Mouse (Mus musculus): ENCODE measurements at regions not wholly inside any gene's neighbourhood (a gene's known extent, or its start where the extent isn't known, plus 50 kb on each side); places are given as distances from the start of the nearest gene placed in this dataset.

DNA sequence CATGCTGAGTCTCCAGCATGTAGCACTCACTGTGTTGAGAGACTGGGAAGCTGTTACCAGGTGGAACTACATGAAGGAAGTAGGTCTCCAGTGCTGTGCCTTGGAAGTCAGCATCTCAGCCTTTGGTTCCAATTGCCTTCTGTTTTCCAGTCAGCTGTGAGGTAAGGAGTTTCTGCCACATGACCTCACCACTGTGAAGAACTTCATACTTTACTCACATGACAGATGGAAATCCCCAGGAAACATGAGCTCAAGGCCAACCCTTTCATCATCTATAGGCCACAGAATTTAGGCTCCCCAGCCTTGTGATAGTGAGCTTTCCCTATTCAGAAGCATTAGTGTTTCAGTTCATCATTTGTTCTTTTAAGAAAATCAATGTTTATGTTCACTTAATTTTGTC, 314.4 kb upstream of the Ngly1 start:
- TF ChIP-seq CTCF (IDR thresholded peaks at IDR 0.05; ENCODE audit: low read depth): no peak
- no peak for TF ChIP-seq EP300 (IDR thresholded peaks at IDR 0.05; ENCODE audit: low read depth)
- Histone ChIP-seq H3K36me3 (replicated peaks; ENCODE audit: insufficient read depth, low read length) (no peaks in the 10 kb centered on the region), H3K27me3 (ENCODE audit: insufficient read depth, low read length) (no peaks in the 10 kb centered on the region), H3K27ac (ENCODE audit: low read depth) (no peak overlapping the region), H3K4me1 (ENCODE audit: insufficient read depth) (no peaks in the 10 kb centered on the region), H3K4me2 (ENCODE audit: low read depth, low read length) (no peak overlapping the region), H3K4me3 (ENCODE audit: low read depth, low read length) (no peak overlapping the region), H3K9me3 (ENCODE audit: low read length) (no peaks in the 10 kb centered on the region), H3K9ac (replicated peaks) (no peak overlapping the region)
- no peak for ATAC-seq
- no peak for DNase-seq

DNA sequence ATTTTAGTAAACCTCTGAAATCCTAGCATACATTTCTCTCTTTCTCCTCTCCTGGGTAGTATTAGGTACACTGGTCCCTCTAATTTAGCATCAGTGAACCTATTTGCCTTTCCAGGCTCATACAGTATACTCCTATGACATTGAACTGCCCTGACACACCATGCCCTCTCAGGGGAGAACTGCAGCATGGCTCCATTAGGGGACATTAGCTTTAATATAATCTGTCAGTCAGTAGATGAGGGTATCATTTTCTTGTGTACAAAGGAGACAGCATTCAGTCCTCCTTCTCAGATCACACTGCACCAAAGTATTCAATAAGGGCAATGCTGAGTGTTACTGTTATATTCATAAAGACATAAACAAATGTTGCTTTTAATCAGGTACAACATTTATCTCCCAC, 278.8 kb upstream of the Ngly1 start:
- TF ChIP-seq CTCF (IDR thresholded peaks at IDR 0.05; ENCODE audit: low read depth) (no peak), EP300 (IDR thresholded peaks at IDR 0.05; ENCODE audit: low read depth) (no peak)
- ATAC-seq (no peak), DNase-seq (no peak)
- 0 out of 2 replicates have a peak, but pooled peaks cover 3% of the 10 kb centered on the region for H3K9me3 ChIP-seq (ENCODE audit: low read length)
- H3K27ac ChIP-seq (ENCODE audit: low read depth): no peak overlapping the region
- H3K27me3 ChIP-seq (ENCODE audit: insufficient read depth, low read length): no peaks in the 10 kb centered on the region
- H3K9ac ChIP-seq (replicated peaks): no peak overlapping the region
- no peaks in the 10 kb centered on the region for H3K4me1 ChIP-seq (ENCODE audit: insufficient read depth)
- H3K4me3 ChIP-seq (ENCODE audit: low read depth, low read length): no peak overlapping the region
- no peak overlapping the region for H3K4me2 ChIP-seq (ENCODE audit: low read depth, low read length)
- no peaks in the 10 kb centered on the region for H3K36me3 ChIP-seq (replicated peaks; ENCODE audit: insufficient read depth, low read length)

DNA sequence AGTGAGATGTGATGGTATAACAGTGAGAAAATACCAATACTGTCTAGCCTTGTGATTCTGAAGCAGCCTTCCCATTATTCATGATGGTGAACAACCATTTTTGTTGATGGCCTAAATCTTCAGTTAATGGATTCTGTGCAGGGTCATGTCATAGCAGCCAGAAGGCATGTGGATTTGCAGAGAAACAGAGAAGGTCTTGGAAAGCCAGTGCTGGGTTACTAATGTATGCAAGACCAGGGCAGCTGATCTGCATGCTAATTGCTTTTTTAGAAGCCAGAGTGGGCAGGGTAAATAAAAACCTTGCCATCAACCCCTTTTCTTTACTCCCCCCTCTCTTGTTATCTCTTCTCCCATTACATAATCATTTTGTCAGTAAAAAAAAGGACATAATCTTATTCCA, 278.3 kb upstream of the Ngly1 start:
- H3K36me3 ChIP-seq (replicated peaks; ENCODE audit: insufficient read depth, low read length): no peaks in the 10 kb centered on the region
- H3K27ac ChIP-seq (ENCODE audit: low read depth): no peak overlapping the region
- no peaks in the 10 kb centered on the region for H3K4me1 ChIP-seq (ENCODE audit: insufficient read depth)
- ATAC-seq (no peak), DNase-seq (no peak)
- no peaks in the 10 kb centered on the region for H3K27me3 ChIP-seq (ENCODE audit: insufficient read depth, low read length)
- H3K9ac ChIP-seq (replicated peaks): no peak overlapping the region
- H3K9me3 ChIP-seq (ENCODE audit: low read length): 0 out of 2 replicates have a peak, but pooled peaks cover 3% of the 10 kb centered on the region
- no peak overlapping the region for H3K4me3 ChIP-seq (ENCODE audit: low read depth, low read length)
- H3K4me2 ChIP-seq (ENCODE audit: low read depth, low read length): no peak overlapping the region
- TF ChIP-seq CTCF (IDR thresholded peaks at IDR 0.05; ENCODE audit: low read depth): no peak
- no peak for TF ChIP-seq EP300 (IDR thresholded peaks at IDR 0.05; ENCODE audit: low read depth)

GRCm38 (mm10) chr14:15971306-15971705, 277.8 kb upstream of the Ngly1 start:
- no peak overlapping the region for H3K4me3 ChIP-seq (ENCODE audit: low read depth, low read length)
- no peak overlapping the region for H3K27ac ChIP-seq (ENCODE audit: low read depth)
- TF ChIP-seq EP300 (IDR thresholded peaks at IDR 0.05; ENCODE audit: low read depth): no peak
- TF ChIP-seq CTCF (IDR thresholded peaks at IDR 0.05; ENCODE audit: low read depth): no peak
- H3K36me3 ChIP-seq (replicated peaks; ENCODE audit: insufficient read depth, low read length): no peaks in the 10 kb centered on the region
- DNase-seq: no peak
- no peak overlapping the region for H3K9ac ChIP-seq (replicated peaks)
- H3K27me3 ChIP-seq (ENCODE audit: insufficient read depth, low read length): no peaks in the 10 kb centered on the region
- 0 out of 2 replicates have a peak, but pooled peaks cover 3% of the 10 kb centered on the region for H3K9me3 ChIP-seq (ENCODE audit: low read length)
- no peak for ATAC-seq
- H3K4me1 ChIP-seq (ENCODE audit: insufficient read depth): no peaks in the 10 kb centered on the region
- no peak overlapping the region for H3K4me2 ChIP-seq (ENCODE audit: low read depth, low read length)

- WGBS (ENCODE audit: insufficient replicate concordance): 97% methylated on average over 1 of the region's 1 CpGs
- Histone ChIP-seq H3K27ac (ENCODE audit: low read depth) (no peak overlapping the region), H3K36me3 (replicated peaks; ENCODE audit: insufficient read depth, low read length) (no peaks in the 10 kb centered on the region), H3K4me3 (ENCODE audit: low read depth, low read length) (no peak overlapping the region), H3K9me3 (ENCODE audit: low read length) (0 out of 2 replicates have a peak, but pooled peaks cover 3% of the 10 kb centered on the region), H3K4me1 (ENCODE audit: insufficient read depth) (no peaks in the 10 kb centered on the region), H3K9ac (replicated peaks) (no peak overlapping the region), H3K27me3 (ENCODE audit: insufficient read depth, low read length) (no peaks in the 10 kb centered on the region), H3K4me2 (ENCODE audit: low read depth, low read length) (no peak overlapping the region)
- no peak for TF ChIP-seq CTCF (IDR thresholded peaks at IDR 0.05; ENCODE audit: low read depth)
- TF ChIP-seq EP300 (IDR thresholded peaks at IDR 0.05; ENCODE audit: low read depth): no peak
- ATAC-seq (no peak), DNase-seq (no peak)
These were observed 271.7 kb upstream of the Ngly1 start for GRCm38 (mm10) chr14:15977366-15977765.

DNA sequence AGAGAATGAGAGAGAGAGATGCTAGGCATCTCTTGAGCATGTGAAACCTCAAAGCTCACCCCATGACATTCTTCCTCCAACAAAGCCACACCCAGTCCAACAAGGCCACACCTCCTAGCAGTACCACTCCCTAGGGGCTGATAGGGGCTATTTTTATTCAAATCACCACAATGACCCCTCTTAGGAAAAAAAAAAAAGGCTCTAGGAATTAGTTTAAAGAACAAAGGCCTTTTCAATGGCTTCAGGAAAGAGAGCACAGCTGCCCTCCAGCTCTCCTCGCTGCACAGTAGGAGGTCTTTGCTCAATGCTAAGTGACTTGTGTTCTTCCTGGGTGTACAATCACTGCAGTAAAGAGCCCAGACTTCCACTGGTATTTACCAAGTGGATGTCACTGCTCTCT, 270.8 kb upstream of the Ngly1 start:
- H3K36me3 ChIP-seq (replicated peaks; ENCODE audit: insufficient read depth, low read length): no peaks in the 10 kb centered on the region
- no peak overlapping the region for H3K9ac ChIP-seq (replicated peaks)
- no peaks in the 10 kb centered on the region for H3K4me1 ChIP-seq (ENCODE audit: insufficient read depth)
- H3K4me3 ChIP-seq (ENCODE audit: low read depth, low read length): no peak overlapping the region
- WGBS (ENCODE audit: insufficient replicate concordance): 28% methylated on average over 1 of the region's 1 CpGs
- no peak for TF ChIP-seq EP300 (IDR thresholded peaks at IDR 0.05; ENCODE audit: low read depth)
- TF ChIP-seq CTCF (IDR thresholded peaks at IDR 0.05; ENCODE audit: low read depth): no peak
- DNase-seq: no peak
- H3K27ac ChIP-seq (ENCODE audit: low read depth): no peak overlapping the region
- ATAC-seq: no peak
- H3K27me3 ChIP-seq (ENCODE audit: insufficient read depth, low read length): no peaks in the 10 kb centered on the region
- no peaks in the 10 kb centered on the region for H3K9me3 ChIP-seq (ENCODE audit: low read length)
- no peak overlapping the region for H3K4me2 ChIP-seq (ENCODE audit: low read depth, low read length)

GRCm38 (mm10) chr14:16005409-16005808, 243.7 kb upstream of the Ngly1 start:
- no peak for ATAC-seq
- no peak overlapping the region for H3K27ac ChIP-seq (ENCODE audit: low read depth)
- no peaks in the 10 kb centered on the region for H3K36me3 ChIP-seq (replicated peaks; ENCODE audit: insufficient read depth, low read length)
- DNase-seq: no peak
- no peaks in the 10 kb centered on the region for H3K4me1 ChIP-seq (ENCODE audit: insufficient read depth)
- no peak overlapping the region for H3K4me2 ChIP-seq (ENCODE audit: low read depth, low read length)
- H3K4me3 ChIP-seq (ENCODE audit: low read depth, low read length): no peak overlapping the region
- 92% methylated on average over 1 of the region's 1 CpGs for whole genome bisulfite sequencing (ENCODE audit: insufficient replicate concordance)
- H3K9ac ChIP-seq (replicated peaks): no peak overlapping the region
- TF ChIP-seq CTCF (IDR thresholded peaks at IDR 0.05; ENCODE audit: low read depth) (no peak), EP300 (IDR thresholded peaks at IDR 0.05; ENCODE audit: low read depth) (no peak)
- H3K9me3 ChIP-seq (ENCODE audit: low read length): no peaks in the 10 kb centered on the region
- H3K27me3 ChIP-seq (ENCODE audit: insufficient read depth, low read length): no peaks in the 10 kb centered on the region
